Mouse (Mus musculus) midbrain, embryonic 14.5 days (tissue): ENCODE results near the gene Mrpl2. TPM values are rescaled to one million over a fixed set of nuclear protein-coding genes. Genes with fewer than 3 reads are reported as not detected.

Experiments
- ATAC-seq: fragments of 200-750 bp; cut with Nextera tagmentation; 2 replicates; pipeline ENCODE4 v1.8.0; 2017; ENCODE audit warnings: moderate number of reproducible peaks, moderate library complexity; ENCODE audit not compliant: low FRiP score, low TSS enrichment
- DNase-seq: peaks from one replicate; pipeline ENCODE4 v3.0.0-alpha.2; 2015
- H3K27ac ChIP-seq: fragments of 300-500 bp; sonication (generic); replicated peaks from 2 replicates; pipeline ENCODE4 v1.5.1; 2014; ENCODE audit warnings: mild to moderate bottlenecking, low read depth, low read length, moderate library complexity
- H3K27me3 ChIP-seq: fragments of 300-500 bp; sonication (generic); 2 replicates; pipeline ENCODE4 v1.6.1; 2014; ENCODE audit warnings: low read length, control low read depth, mixed read lengths; ENCODE audit not compliant: control insufficient read depth, insufficient read depth
- H3K36me3 ChIP-seq: fragments of 300-500 bp; sonication (generic); 2 replicates; pipeline ENCODE4 v1.6.1; 2014; ENCODE audit warnings: low read length, control low read depth; ENCODE audit not compliant: control insufficient read depth, insufficient read depth
- H3K4me1 ChIP-seq: fragments of 300-500 bp; sonication (generic); 2 replicates; pipeline ENCODE4 v1.6.1; 2014; ENCODE audit warnings: mild to moderate bottlenecking, antibody characterized with exemption, low read length, control low read depth; ENCODE audit not compliant: control insufficient read depth, insufficient read depth
- H3K4me2 ChIP-seq: fragments of 300-500 bp; sonication (generic); 2 replicates; pipeline ENCODE4 v1.6.1; 2014; ENCODE audit warnings: mild to moderate bottlenecking, low read length, moderate library complexity
- H3K4me3 ChIP-seq: fragments of 300-500 bp; sonication (generic); replicated peaks from 2 replicates; pipeline ENCODE4 v1.5.1; 2014; ENCODE audit warnings: low read depth, low read length
- H3K9ac ChIP-seq: fragments of 300-500 bp; sonication (generic); replicated peaks from 2 replicates; pipeline ENCODE4 v1.6.1; 2014; ENCODE audit warnings: mild to moderate bottlenecking, low read length, moderate library complexity
- H3K9me3 ChIP-seq: fragments of 300-500 bp; sonication (generic); 2 replicates; pipeline ENCODE4 v1.6.1; 2016; ENCODE audit warnings: low read length, control low read depth, mixed read lengths; ENCODE audit not compliant: control insufficient read depth
- WGBS: fragments of 180-500 bp; shearing (Covaris S2); extraction: QIAGEN DNeasy Blood & Tissue Kit; methylation state at CpG from one replicate; pipeline ENCODE4 v1.1.7; 2014; 5-methylcytosine and 5-hydroxymethylcytosine counted together
- polyA plus RNA-seq: library from polyadenylated mRNA; unstranded; fragments of >200 nt; fragmentation: Nextera tagmentation; extraction: Ambion mirVana; gene quantifications from 2 replicates; pipeline ENCODE4 v1.2.1, GENCODE M21; 2014

Mrpl2 gene
- polyA plus RNA-seq, 1 experiment from 2014 or later: 73.2 TPM

- H3K9me3 ChIP-seq: no peaks in the 10 kb centered on the region
- peak overlapping the region; percentile 89 for H3K27ac ChIP-seq
- DNase-seq (no peak), ATAC-seq (peak; percentile 62)
- H3K4me3 ChIP-seq: peak overlapping the region; percentile 93
- H3K4me2 ChIP-seq: peak overlapping the region; percentile 78
- H3K9ac ChIP-seq: no peak overlapping the region; the same call in 1 of the 2 replicates
- peaks cover 26% of the 10 kb centered on the region for H3K4me1 ChIP-seq
- H3K36me3 ChIP-seq: peaks cover 36% of the 10 kb centered on the region
- WGBS: 6% methylated on average over 12 of the region's 12 CpGs
- H3K27me3 ChIP-seq: no peaks in the 10 kb centered on the region
Measured at GRCm38 (mm10) chr17:46629685-46630441, 16.2 kb upstream of the Mrpl2 start.

DNA sequence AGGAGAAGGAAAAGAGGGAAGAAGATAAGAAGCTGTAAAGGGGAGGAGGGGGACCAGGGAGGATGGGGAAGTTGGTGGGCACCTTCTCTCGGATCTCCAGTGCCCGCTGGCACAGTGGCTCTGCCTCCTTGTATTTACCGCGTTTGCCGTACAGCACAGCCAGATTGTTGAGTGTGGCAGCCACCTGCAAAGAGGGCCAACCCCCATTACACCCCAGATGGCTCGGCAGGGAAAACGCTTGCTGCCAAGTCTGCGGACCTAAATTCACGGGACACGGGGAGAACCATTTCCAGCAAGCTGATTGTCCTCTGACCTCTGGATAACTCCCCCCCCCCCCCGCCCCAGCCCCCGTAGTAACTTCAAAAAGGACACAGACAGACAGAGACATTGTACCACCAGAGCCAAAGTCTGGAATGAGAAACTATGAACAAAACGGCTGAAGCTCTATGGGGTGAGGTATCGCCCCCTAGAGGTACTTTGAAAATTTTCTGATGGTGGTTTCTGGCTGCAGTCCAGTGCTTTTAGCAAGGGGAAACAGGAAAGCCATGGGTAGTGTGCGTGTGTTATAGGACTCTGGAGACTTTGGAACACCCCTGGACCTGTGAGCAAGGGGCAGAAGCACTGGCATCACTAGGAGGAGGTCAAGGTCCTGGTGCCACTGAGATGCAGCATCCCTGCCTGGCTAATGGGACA lies 9.1 kb upstream of the Mrpl2 start:
- Histone ChIP-seq H3K9me3 (no peaks in the 10 kb centered on the region), H3K4me3 (no peak overlapping the region), H3K36me3 (peaks cover 60% of the 10 kb centered on the region), H3K4me1 (no peaks in the 10 kb centered on the region), H3K27me3 (no peaks in the 10 kb centered on the region), H3K9ac (no peak overlapping the region), H3K27ac (no peak overlapping the region), H3K4me2 (peak overlapping the region; percentile 24; the same call in 1 of the 2 replicates)
- no peak for ATAC-seq
- peak; percentile 87 for DNase-seq
- 29% methylated on average over 15 of the region's 15 CpGs for WGBS

DNA sequence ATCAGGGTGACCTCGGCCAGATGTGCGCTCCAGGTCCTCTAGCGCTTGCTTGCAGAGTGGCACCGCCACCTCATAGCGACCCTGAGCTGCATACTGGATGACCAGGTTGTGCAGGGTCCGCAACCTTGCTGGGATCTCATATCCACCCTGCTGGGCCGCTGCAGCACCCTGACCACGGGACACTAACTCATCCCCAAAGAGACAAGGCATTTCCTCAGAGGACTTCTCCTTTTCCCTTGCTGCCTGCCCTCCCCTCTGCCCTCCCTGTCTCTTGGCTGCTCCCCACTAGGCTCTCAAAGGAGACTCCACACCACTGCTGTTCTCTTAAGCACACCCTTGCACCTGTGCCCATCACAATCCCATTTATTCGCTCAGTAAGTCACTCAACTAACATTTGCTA lies 6.1 kb upstream of the Mrpl2 start:
- no peak overlapping the region for H3K9ac ChIP-seq
- peaks cover 53% of the 10 kb centered on the region for H3K36me3 ChIP-seq
- no peak overlapping the region for H3K4me3 ChIP-seq
- H3K4me2 ChIP-seq: no peak overlapping the region
- peaks cover 7% of the 10 kb centered on the region for H3K4me1 ChIP-seq
- ATAC-seq: no peak
- 85% methylated on average over 9 of the region's 9 CpGs for WGBS
- DNase-seq: no peak
- no peaks in the 10 kb centered on the region for H3K27me3 ChIP-seq
- H3K27ac ChIP-seq: no peak overlapping the region
- no peaks in the 10 kb centered on the region for H3K9me3 ChIP-seq

GRCm38 (mm10) chr17:46642060-46642459 lies 4.0 kb upstream of the Mrpl2 start:
- Histone ChIP-seq H3K4me1 (peaks cover 18% of the 10 kb centered on the region), H3K4me3 (no peak overlapping the region), H3K27me3 (no peaks in the 10 kb centered on the region), H3K9me3 (no peaks in the 10 kb centered on the region), H3K4me2 (no peak overlapping the region), H3K9ac (no peak overlapping the region), H3K27ac (no peak overlapping the region), H3K36me3 (peaks cover 46% of the 10 kb centered on the region)
- ATAC-seq: no peak
- 95% methylated on average over 17 of the region's 17 CpGs for WGBS
- no peak for DNase-seq

DNA sequence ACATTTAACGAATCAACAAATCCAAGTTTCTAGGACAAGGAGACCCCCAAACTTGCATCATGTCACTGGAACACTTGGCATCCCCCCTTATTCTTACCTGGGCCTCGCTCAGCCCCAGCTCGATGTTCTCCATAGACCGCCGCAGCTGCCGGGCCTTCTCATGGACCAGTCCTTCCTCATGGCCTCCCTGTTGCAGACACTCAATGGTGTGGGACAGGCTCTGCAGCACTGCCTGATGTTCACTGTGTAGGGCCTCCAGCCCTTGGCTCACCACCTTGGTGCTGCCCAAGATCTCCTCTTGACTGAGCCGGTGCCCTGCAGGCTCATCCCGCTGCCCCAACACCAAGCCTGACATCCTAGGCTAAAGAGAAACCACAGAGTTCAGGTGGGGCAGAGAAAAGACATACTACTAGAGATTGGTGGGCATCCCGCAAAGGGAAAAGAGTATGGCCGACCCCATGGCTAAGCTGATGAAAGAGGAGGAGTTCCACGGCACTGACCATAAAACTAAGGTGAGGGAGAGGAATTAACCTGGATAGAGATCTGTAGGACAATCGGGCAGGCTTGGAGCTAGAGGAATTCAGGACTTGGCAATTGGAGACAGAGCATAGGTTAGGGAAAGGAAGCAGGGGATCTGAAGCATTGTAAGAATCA lies 1.8 kb upstream of the Mrpl2 start:
- Histone ChIP-seq H3K4me2 (peak overlapping the region; percentile 95), H3K4me1 (peaks cover 19% of the 10 kb centered on the region), H3K9ac (peak overlapping the region; percentile 73; the same call in 1 of the 2 replicates), H3K9me3 (no peaks in the 10 kb centered on the region), H3K36me3 (peaks cover 42% of the 10 kb centered on the region), H3K27me3 (no peaks in the 10 kb centered on the region), H3K27ac (no peak overlapping the region), H3K4me3 (peak overlapping the region; percentile 72)
- DNase-seq: no peak
- ATAC-seq: no peak
- WGBS: 89% methylated on average over 12 of the region's 12 CpGs

DNA sequence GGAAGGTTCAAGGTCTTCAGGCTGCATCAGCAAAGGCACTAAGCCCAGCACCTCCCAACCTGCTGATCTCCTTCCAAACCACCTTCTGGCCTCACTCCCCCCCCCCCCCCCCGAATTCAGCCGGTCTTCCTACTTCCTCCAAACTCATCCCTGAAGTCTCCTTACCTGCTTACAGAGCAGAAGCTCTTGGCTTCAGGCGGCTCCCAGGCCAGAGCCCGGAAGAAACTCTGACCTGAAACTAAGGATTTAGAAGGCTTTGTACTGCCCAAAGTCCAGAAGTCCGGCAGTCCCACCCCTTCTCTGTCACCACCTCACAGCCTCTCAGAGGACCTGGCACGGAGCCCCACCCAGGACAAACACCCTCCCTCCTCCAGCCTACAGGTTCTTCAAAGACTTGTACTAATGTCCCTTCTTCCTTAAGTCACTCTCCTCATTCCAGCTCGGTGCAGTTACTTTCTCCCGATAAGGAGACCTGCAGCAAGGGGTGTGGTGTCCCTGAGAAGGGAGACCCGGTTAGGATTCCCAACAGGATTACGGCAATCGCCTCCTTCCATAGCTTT lies 1.0 kb upstream of the Mrpl2 start:
- Histone ChIP-seq H3K27ac (peak overlapping the region; percentile 26; the same call in 1 of the 2 replicates), H3K4me2 (peak overlapping the region; percentile 95), H3K4me3 (peak overlapping the region; percentile 72), H3K4me1 (peaks cover 25% of the 10 kb centered on the region), H3K36me3 (peaks cover 35% of the 10 kb centered on the region), H3K9ac (peak overlapping the region; percentile 73), H3K9me3 (no peaks in the 10 kb centered on the region), H3K27me3 (no peaks in the 10 kb centered on the region)
- ATAC-seq (no peak), DNase-seq (no peak)
- 12% methylated on average over 11 of the region's 11 CpGs for WGBS

GRCm38 (mm10) chr17:46646322-46646662 lies 263 bp downstream of the Mrpl2 start:
- DNase-seq (no peak), ATAC-seq (no peak; the same call in 1 of the 2 replicates)
- H3K36me3 ChIP-seq: peaks cover 22% of the 10 kb centered on the region
- H3K9ac ChIP-seq: peak overlapping the region; percentile 68
- WGBS: under 1% methylated on average over 19 of the region's 19 CpGs
- peak overlapping the region; percentile 95 for H3K4me2 ChIP-seq
- H3K4me3 ChIP-seq: peak overlapping the region; percentile 72
- peaks cover 31% of the 10 kb centered on the region for H3K4me1 ChIP-seq
- H3K9me3 ChIP-seq: no peaks in the 10 kb centered on the region
- no peaks in the 10 kb centered on the region for H3K27me3 ChIP-seq
- H3K27ac ChIP-seq: peak overlapping the region; percentile 89

DNA sequence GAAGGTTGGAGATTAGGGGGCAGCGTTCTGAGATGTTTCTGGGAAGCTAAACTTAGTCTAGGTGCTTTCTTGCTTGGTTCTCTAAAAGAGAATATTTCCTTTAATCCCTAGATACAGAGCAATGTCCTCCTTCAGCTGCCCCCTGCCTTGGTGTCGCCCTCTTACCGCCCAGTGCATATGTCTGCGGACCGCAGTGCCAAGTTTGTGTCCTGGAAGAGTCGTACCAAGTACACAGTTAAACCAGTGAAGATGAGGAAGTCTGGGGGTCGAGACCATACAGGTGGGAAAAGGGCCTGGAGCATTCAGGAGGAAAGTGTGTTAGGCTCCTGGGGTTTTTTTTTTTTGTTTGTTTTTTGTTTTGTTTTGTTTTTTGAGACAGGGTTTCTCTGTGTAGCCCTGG lies 1.2 kb downstream of the Mrpl2 start:
- H3K9ac ChIP-seq: no peak overlapping the region
- peak overlapping the region; percentile 95; the same call in 1 of the 2 replicates for H3K4me2 ChIP-seq
- H3K4me1 ChIP-seq: peaks cover 38% of the 10 kb centered on the region
- WGBS: 92% methylated on average over 7 of the region's 7 CpGs
- no peak overlapping the region for H3K4me3 ChIP-seq
- DNase-seq (no peak), ATAC-seq (no peak)
- H3K27me3 ChIP-seq: no peaks in the 10 kb centered on the region
- H3K9me3 ChIP-seq: no peaks in the 10 kb centered on the region
- peaks cover 15% of the 10 kb centered on the region for H3K36me3 ChIP-seq
- no peak overlapping the region for H3K27ac ChIP-seq
